Mouse (Mus musculus) testis, postnatal 14 days (tissue): ENCODE results near the gene AA467197.
A peak's percentile ranks its signal among the peaks of the same experiment; 100 is the strongest.

Experiments
- DNase-seq: peaks from one replicate; pipeline ENCODE4 v3.0.0; 2021; ENCODE audit warnings: low spot score

AA467197 gene

GRCm38 (mm10) chr2:122636686-122637085 lies at the start of gene AA467197:
AA467197 (plus strand) TSS chr2:122636986.
- DNase-seq: no peak

DNA sequence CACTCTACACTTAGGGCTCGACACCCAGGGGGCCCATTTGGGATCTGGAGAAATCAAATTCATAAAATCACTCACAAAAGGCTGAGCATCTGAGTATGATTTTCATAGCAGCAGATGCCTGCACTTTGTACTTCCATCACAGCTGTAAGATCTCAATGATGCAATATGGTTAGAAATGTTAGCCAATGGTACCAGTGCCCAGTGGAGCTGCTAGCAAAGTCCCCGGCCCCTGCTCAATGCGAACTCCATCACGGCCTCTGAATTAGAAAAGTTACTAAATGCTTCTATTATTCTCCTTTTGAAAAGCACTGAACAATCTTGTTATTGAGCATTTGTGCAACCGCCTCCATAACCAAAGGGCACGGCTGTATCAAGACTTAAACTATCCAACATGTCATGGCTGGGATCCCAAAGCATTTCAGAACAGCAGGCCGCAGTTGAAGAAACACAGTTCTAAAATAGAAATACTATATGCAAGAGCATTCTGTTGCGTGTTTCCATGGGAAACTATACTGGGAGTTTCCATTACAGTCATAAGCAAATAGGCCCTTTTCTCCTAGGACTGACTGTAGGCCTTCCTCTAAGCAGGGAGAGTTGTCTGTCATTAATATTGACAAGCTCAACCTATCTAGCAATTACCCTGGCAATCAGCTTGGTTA lies 48.8 kb upstream of the AA467197 start:
- DNase-seq: no peak

DNA sequence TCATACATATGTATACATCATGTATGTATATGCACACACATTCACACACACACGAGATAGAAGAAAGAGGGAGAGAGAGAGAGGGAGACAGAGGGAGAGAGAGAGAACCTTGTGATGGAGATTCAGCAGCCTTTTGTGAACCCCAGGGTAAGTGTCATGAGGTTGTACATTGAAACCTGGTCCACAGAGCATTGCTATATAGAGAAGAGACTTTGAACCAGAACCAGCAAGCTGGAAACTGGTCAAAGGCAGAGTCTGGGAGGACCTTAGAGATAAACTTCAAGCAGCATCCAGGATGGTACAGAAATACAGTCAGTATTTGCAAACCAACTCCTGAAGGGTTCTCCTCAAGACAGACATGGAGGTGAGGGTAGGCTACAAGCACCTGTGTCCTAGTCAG lies 46.4 kb upstream of the AA467197 start:
- no peak for DNase-seq

GRCm38 (mm10) chr2:122591213-122591612 lies 45.6 kb upstream of the AA467197 start:
- DNase-seq: no peak

- no peak for DNase-seq
These were observed 41.3 kb upstream of the AA467197 start for GRCm38 (mm10) chr2:122595461-122595860.

DNA sequence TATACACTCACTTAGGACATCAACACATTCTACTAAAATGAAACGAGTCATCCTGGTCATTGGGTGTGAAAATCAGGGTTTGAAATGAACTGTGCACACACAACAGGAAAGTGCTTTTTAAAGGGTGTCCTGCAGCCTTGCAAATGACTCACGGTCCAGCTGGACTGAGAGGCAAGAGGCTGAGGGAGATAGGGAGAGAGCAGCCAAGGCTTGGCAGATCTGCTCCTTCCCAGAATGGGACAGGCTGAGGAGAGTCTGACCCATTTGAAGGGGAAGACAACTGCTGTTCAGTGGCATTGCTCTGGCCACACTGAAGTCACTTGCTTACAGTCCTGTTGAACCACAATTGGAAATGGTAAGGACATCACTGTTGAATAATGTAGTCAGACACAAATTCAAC lies 37.0 kb upstream of the AA467197 start:
- DNase-seq: no peak

DNA sequence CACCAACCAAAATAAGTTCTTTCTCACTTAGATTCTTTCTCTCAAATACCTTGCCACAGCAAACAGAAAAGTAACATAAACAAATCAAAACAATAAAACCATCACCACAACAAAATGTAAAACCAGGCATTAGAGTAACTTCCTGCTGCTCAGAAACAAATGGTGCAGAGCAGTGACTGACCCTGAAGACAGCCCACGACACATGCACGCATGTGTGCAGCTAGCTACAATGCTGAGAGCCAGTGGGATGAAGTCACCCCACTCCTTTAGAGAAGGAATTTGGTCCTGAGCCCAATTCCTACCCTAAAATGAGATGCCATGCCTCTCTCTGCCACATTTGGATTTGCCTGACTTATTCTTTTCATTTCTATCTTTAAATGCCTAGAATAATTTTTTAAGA lies 35.4 kb upstream of the AA467197 start:
- DNase-seq: no peak

- no peak for DNase-seq
These were observed 31.0 kb upstream of the AA467197 start for GRCm38 (mm10) chr2:122605829-122606228.

DNA sequence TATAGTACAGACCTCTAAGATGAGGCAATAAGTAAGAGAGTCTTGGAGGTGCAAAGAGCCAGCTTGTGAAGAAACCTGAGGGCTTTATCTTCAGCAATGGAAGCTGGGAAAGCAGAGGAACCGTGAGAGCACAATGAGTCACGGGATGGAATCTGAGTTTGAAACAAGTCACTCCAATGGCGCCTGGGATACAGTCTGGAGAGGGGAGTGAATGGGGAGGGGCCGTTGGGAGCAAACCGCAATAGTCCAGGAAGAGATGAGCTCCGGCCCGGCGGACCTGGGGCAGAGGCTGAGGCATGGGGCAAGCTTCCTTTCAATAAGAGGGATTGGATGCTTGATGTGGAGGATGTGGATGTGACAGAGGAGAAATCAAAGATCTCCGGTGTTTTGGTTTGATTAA lies 28.0 kb upstream of the AA467197 start:
- peak; percentile 19 for DNase-seq

- peak; percentile 80 for DNase-seq
These were observed 25.8 kb upstream of the AA467197 start, which contains the start of gene Gatm for GRCm38 (mm10) chr2:122610746-122611653. Gatm (minus strand) TSS chr2:122611303.

DNA sequence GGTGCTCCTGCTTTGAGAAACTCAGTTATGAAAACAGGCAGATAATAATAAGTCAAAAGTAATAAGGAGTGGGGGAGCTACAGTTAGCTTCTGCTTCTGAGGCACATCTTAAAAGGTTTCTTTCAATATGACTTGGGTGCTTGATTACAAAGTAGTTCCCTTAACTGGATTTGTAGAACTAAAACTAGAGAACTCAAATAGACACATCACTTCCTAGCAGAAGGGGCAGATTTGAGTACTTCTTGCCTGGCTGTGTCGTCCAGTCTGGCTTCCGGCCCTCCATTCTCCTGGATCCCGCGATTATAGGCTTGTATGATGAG lies 25.2 kb upstream of the AA467197 start:
- DNase-seq: no peak

GRCm38 (mm10) chr2:122616237-122616636 lies 20.5 kb upstream of the AA467197 start:
- peak; percentile 76 for DNase-seq

DNA sequence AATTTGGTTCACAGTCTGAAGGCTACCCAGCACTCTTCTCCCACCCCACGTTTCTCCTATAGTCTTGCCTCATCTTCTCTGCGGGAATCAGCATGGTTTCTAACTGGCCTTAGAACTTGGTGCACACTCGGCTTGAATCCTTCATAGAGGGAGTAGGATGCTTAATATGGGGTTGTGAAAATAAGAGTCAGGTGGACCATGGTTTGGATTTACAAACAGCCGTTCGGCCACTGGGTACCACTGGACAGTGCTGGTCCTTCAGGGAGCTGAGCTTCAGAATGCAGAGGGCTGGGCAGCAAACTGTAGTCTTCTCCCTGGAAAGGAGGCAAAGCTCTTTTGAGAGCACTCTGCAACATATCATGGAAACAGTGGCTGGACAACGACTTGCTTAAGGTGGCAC lies 19.0 kb upstream of the AA467197 start:
- DNase-seq: no peak

DNA sequence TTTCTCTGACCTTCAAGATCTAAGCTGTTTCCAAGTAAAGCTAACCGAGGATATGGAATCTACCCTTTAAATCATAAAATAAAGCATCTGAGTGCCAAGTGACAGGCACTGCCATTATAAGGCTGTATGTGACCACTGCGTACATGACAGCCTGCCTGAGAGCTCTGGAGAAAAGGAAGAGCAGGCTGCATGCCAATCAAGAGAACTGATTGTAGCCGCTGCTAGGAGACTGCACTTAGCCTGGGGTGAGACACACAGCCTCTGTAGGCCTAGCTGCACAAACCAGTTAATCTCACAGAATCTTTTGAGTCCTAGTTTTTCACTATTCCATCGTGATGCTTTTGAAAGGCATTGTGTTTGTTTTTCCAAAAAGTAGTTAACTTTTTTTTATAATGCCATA lies 18.1 kb upstream of the AA467197 start:
- no peak for DNase-seq

DNA sequence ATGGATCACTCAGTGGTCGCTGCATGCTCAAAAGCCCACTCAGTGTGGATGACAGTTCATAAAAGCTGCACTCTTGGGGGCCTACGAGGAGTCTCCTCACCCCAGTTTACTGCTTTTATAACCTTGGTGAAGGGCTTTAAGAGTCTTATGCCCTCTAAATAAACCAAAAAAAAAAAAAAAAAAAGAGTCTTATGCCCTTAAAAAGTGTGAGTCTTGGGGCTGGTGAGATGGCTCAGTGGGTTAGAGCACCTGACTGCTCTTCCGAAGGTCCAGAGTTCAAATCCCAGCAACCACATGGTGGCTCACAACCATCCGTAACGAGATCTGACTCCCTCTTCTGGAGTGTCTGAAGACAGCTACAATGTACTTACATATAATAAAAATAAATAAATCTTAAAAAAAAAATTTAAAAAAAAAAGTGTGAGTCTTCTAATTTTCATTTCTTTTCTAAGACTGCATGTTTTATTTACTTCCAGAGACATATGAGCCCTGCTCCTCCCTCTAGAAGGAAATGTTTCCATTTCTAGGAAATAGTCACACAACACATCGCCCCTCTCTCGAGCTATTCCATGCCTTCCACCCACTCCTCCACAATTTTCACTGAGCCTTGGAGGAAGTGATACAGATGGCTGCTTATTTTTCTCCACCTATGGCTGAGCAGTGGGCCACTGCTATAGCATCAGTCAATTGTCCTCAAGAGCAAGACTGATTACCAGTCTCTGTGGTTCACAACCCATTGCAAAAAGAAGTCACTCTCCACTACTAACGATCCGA lies 15.3 kb upstream of the AA467197 start:
- no peak for DNase-seq

GRCm38 (mm10) chr2:122625930-122626329 lies 10.9 kb upstream of the AA467197 start:
- peak; percentile 79 for DNase-seq

DNA sequence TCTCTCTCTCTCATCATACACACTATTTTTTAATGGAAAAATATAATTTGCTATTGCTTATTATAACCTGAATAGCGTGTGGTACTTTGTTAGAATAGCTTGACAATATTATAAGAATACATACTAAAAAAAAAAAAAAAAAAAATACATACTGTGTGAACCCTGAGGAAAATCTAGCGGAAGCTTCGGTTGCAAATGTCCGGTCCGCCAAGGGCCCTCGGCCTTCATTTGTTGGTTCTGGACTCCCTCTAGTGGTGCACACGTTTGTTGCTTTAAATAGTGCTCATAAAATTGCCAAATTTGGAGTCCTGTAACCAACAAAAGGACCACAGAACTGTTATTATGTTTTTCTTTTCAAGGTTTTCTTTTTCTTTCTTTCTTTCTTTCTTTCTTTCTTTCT lies 7.8 kb upstream of the AA467197 start:
- DNase-seq: peak; percentile 56

- no peak for DNase-seq
These were observed 6.9 kb upstream of the AA467197 start for GRCm38 (mm10) chr2:122629871-122630270.

- peak; percentile 90 for DNase-seq
These were observed 6.1 kb upstream of the AA467197 start for GRCm38 (mm10) chr2:122630465-122631225.

DNA sequence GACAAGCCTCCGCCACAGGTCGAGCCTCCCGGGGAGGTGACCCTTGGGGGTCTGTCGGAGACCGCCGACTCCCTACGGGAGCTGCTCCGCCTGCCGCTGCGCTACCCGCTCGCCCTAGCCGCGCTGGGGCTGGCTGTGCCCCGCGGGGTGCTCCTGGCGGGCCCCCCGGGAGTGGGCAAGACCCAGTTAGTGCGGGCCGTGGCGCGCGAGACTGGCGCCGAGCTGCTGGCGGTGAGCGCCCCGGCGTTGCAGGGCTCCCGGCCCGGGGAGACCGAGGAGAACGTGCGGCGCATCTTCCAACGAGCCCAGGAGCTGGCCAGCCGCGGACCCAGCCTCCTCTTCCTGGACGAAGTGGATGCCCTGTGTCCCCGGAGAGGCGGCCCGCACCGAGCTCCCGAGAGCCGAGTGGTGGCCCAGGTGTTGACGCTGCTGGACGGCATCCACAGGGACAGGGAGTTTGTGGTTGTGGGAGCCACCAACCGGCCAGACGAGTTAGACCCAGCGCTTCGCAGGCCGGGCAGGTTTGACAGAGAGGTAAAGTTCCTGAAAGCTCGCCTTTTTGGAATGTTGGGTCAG lies 5.5 kb upstream of the AA467197 start:
- peak; percentile 46 for DNase-seq

GRCm38 (mm10) chr2:122637526-122637997 lies 776 bp downstream of the AA467197 start:
- DNase-seq: peak; percentile 84
